Mouse (Mus musculus) neural tube, embryonic 12.5 days (tissue): Measurements from ENCODE around the gene Tgm5. TPM values are rescaled to one million over a fixed set of nuclear protein-coding genes. Genes with fewer than 3 reads are reported as not detected.

Experiments
- ATAC-seq: fragments of 200-750 bp; cut with Nextera tagmentation; 2 replicates; pipeline ENCODE4 v1.8.0; 2017; ENCODE audit warnings: low read depth, mild to moderate bottlenecking, moderate TSS enrichment, moderate library complexity; ENCODE audit not compliant: low FRiP score
- H3K27ac ChIP-seq: fragments of 300-500 bp; sonication (generic); 2 replicates; pipeline ENCODE4 v1.5.1; 2016
- H3K27me3 ChIP-seq: fragments of 300-500 bp; sonication (generic); replicated peaks from 2 replicates; pipeline ENCODE4 v1.6.1; 2016; ENCODE audit warnings: mild to moderate bottlenecking
- H3K36me3 ChIP-seq: fragments of 300-500 bp; sonication (generic); 2 replicates; pipeline ENCODE4 v1.6.1; 2016; ENCODE audit warnings: mild to moderate bottlenecking
- H3K4me1 ChIP-seq: fragments of 300-500 bp; sonication (generic); 2 replicates; pipeline ENCODE4 v1.6.1; 2016
- H3K4me2 ChIP-seq: fragments of 300-500 bp; sonication (generic); replicated peaks from 2 replicates; pipeline ENCODE4 v1.6.1; 2016; ENCODE audit warnings: mild to moderate bottlenecking
- H3K4me3 ChIP-seq: fragments of 300-500 bp; sonication (generic); 2 replicates; pipeline ENCODE4 v1.5.1; 2016
- H3K9ac ChIP-seq: fragments of 300-500 bp; sonication (generic); 2 replicates; pipeline ENCODE4 v1.6.1; 2016; ENCODE audit warnings: mild to moderate bottlenecking
- H3K9me3 ChIP-seq: fragments of 300-500 bp; sonication (generic); 2 replicates; pipeline ENCODE4 v1.6.1; 2016; ENCODE audit warnings: mild to moderate bottlenecking
- WGBS: fragments of 180-500 bp; shearing (Covaris S2); methylation state at CpG from one replicate; pipeline ENCODE4 v1.1.7; 2016; 5-methylcytosine and 5-hydroxymethylcytosine counted together
- polyA plus RNA-seq: library from polyadenylated mRNA; unstranded; fragments of >200 nt; fragmentation: Nextera tagmentation; extraction: Ambion mirVana; gene quantifications from 2 replicates; pipeline ENCODE4 v1.2.1, GENCODE M21; 2016

Gene Tgm5
- polyA plus RNA-seq, 1 experiment from 2014 or later, result 0.39 TPM

- Histone ChIP-seq H3K4me1 (no peaks in the 10 kb centered on the region), H3K27ac (no peak overlapping the region), H3K4me3 (no peak overlapping the region), H3K36me3 (no peaks in the 10 kb centered on the region), H3K27me3 (no peaks in the 10 kb centered on the region), H3K9me3 (no peaks in the 10 kb centered on the region), H3K4me2 (no peak overlapping the region), H3K9ac (no peak overlapping the region)
- WGBS, result 83% methylated on average over 1 of the region's 1 CpGs
- no peak for ATAC-seq
Observed at GRCm38 (mm10) chr2:121082626-121083025, 3.0 kb downstream of the Tgm5 start.

- Histone ChIP-seq H3K9me3 (no peaks in the 10 kb centered on the region), H3K4me1 (no peaks in the 10 kb centered on the region), H3K9ac (no peak overlapping the region), H3K4me3 (no peak overlapping the region), H3K27me3 (no peaks in the 10 kb centered on the region), H3K4me2 (no peak overlapping the region), H3K36me3 (no peaks in the 10 kb centered on the region), H3K27ac (no peak overlapping the region)
- WGBS, result 82% methylated on average over 7 of the region's 7 CpGs
- ATAC-seq, result no peak
Observed at GRCm38 (mm10) chr2:121074747-121075146, 10.9 kb downstream of the Tgm5 start.

- no peak overlapping the region for H3K4me2 ChIP-seq
- no peaks in the 10 kb centered on the region for H3K27me3 ChIP-seq
- WGBS, result 81% methylated on average over 6 of the region's 6 CpGs
- no peaks in the 10 kb centered on the region for H3K9me3 ChIP-seq
- H3K4me3 ChIP-seq, result no peak overlapping the region
- H3K9ac ChIP-seq, result no peak overlapping the region
- H3K36me3 ChIP-seq, result no peaks in the 10 kb centered on the region
- H3K4me1 ChIP-seq, result no peaks in the 10 kb centered on the region
- H3K27ac ChIP-seq, result no peak overlapping the region
- no peak for ATAC-seq
Observed at GRCm38 (mm10) chr2:121071871-121072270, 13.8 kb downstream of the Tgm5 start.

- 65% methylated on average over 6 of the region's 6 CpGs for WGBS
- Histone ChIP-seq H3K9ac (no peak overlapping the region), H3K4me2 (no peak overlapping the region), H3K27me3 (no peaks in the 10 kb centered on the region), H3K27ac (no peak overlapping the region), H3K4me3 (no peak overlapping the region), H3K9me3 (no peaks in the 10 kb centered on the region), H3K36me3 (no peaks in the 10 kb centered on the region), H3K4me1 (no peaks in the 10 kb centered on the region)
- no peak for ATAC-seq
Observed at GRCm38 (mm10) chr2:121069506-121069905, 16.1 kb downstream of the Tgm5 start.

- Histone ChIP-seq H3K4me1 (no peaks in the 10 kb centered on the region), H3K9me3 (no peaks in the 10 kb centered on the region), H3K4me2 (no peak overlapping the region), H3K36me3 (no peaks in the 10 kb centered on the region), H3K27me3 (no peaks in the 10 kb centered on the region), H3K27ac (no peak overlapping the region), H3K9ac (no peak overlapping the region), H3K4me3 (no peak overlapping the region)
- ATAC-seq, result no peak
- 61% methylated on average over 4 of the region's 4 CpGs for WGBS
Observed at GRCm38 (mm10) chr2:121067116-121067515, 18.5 kb downstream of the Tgm5 start.

GRCm38 (mm10) chr2:121061315-121061714, 24.3 kb downstream of the Tgm5 start:
- no peak overlapping the region for H3K9ac ChIP-seq
- no peaks in the 10 kb centered on the region for H3K4me1 ChIP-seq
- H3K27me3 ChIP-seq, result no peaks in the 10 kb centered on the region
- no peaks in the 10 kb centered on the region for H3K36me3 ChIP-seq
- no peak overlapping the region for H3K27ac ChIP-seq
- H3K4me2 ChIP-seq, result no peak overlapping the region
- WGBS, result 64% methylated on average over 2 of the region's 2 CpGs
- no peak for ATAC-seq
- H3K9me3 ChIP-seq, result no peaks in the 10 kb centered on the region
- H3K4me3 ChIP-seq, result no peak overlapping the region

GRCm38 (mm10) chr2:121057997-121058396, 27.6 kb downstream of the Tgm5 start:
- Histone ChIP-seq H3K4me3 (no peak overlapping the region), H3K27ac (no peak overlapping the region), H3K4me1 (no peaks in the 10 kb centered on the region), H3K4me2 (no peak overlapping the region), H3K36me3 (no peaks in the 10 kb centered on the region), H3K9me3 (no peaks in the 10 kb centered on the region), H3K27me3 (no peaks in the 10 kb centered on the region), H3K9ac (no peak overlapping the region)
- 76% methylated on average over 6 of the region's 6 CpGs for WGBS
- no peak for ATAC-seq

- ATAC-seq, result no peak
- H3K4me2 ChIP-seq, result no peak overlapping the region
- 89% methylated on average over 6 of the region's 6 CpGs for WGBS
Observed at GRCm38 (mm10) chr2:121055915-121056314, 29.7 kb downstream of the Tgm5 start.

GRCm38 (mm10) chr2:121054060-121054459, 31.6 kb downstream of the Tgm5 start:
- Histone ChIP-seq H3K27ac (no peak overlapping the region), H3K4me1 (no peaks in the 10 kb centered on the region), H3K9ac (no peak overlapping the region), H3K9me3 (no peaks in the 10 kb centered on the region), H3K27me3 (no peaks in the 10 kb centered on the region), H3K36me3 (no peaks in the 10 kb centered on the region), H3K4me2 (no peak overlapping the region), H3K4me3 (no peak overlapping the region)
- ATAC-seq, result no peak
- WGBS, result 86% methylated on average over 2 of the region's 2 CpGs

More at GRCm38 (mm10) chr2:121055915-121056314, 29.7 kb downstream of the Tgm5 start:
- no peaks in the 10 kb centered on the region for H3K4me1 ChIP-seq
- H3K9ac ChIP-seq, result no peak overlapping the region
- H3K27ac ChIP-seq, result no peak overlapping the region
- H3K36me3 ChIP-seq, result no peaks in the 10 kb centered on the region
- H3K27me3 ChIP-seq, result no peaks in the 10 kb centered on the region
- H3K4me3 ChIP-seq, result no peak overlapping the region
- no peaks in the 10 kb centered on the region for H3K9me3 ChIP-seq

GRCm38 (mm10) chr2:121052176-121052575, 33.5 kb downstream of the Tgm5 start:
- 92% methylated on average over 5 of the region's 5 CpGs for WGBS
- Histone ChIP-seq H3K4me1 (no peaks in the 10 kb centered on the region), H3K9ac (no peak overlapping the region), H3K27ac (no peak overlapping the region), H3K27me3 (no peaks in the 10 kb centered on the region), H3K36me3 (no peaks in the 10 kb centered on the region), H3K4me3 (no peak overlapping the region), H3K9me3 (no peaks in the 10 kb centered on the region), H3K4me2 (no peak overlapping the region)
- ATAC-seq, result no peak

- Histone ChIP-seq H3K4me2 (no peak overlapping the region), H3K4me1 (no peaks in the 10 kb centered on the region), H3K27ac (no peak overlapping the region), H3K4me3 (no peak overlapping the region), H3K9ac (no peak overlapping the region), H3K9me3 (no peaks in the 10 kb centered on the region), H3K27me3 (no peaks in the 10 kb centered on the region), H3K36me3 (no peaks in the 10 kb centered on the region)
- 78% methylated on average over 4 of the region's 4 CpGs for WGBS
- no peak for ATAC-seq
Observed at GRCm38 (mm10) chr2:121045653-121046052, 40.0 kb downstream of the Tgm5 start.

- H3K36me3 ChIP-seq, result no peaks in the 10 kb centered on the region
- H3K9ac ChIP-seq, result no peak overlapping the region
- ATAC-seq, result no peak
- no peaks in the 10 kb centered on the region for H3K4me1 ChIP-seq
- no peak overlapping the region for H3K4me3 ChIP-seq
- no peaks in the 10 kb centered on the region for H3K9me3 ChIP-seq
- no peak overlapping the region for H3K4me2 ChIP-seq
- no peaks in the 10 kb centered on the region for H3K27me3 ChIP-seq
- H3K27ac ChIP-seq, result no peak overlapping the region
- 55% methylated on average over 5 of the region's 5 CpGs for WGBS
Observed at GRCm38 (mm10) chr2:121041098-121041497, 44.5 kb downstream of the Tgm5 start.

- no peaks in the 10 kb centered on the region for H3K4me1 ChIP-seq
- ATAC-seq, result no peak
- no peak overlapping the region for H3K4me3 ChIP-seq
- no peaks in the 10 kb centered on the region for H3K27me3 ChIP-seq
- H3K27ac ChIP-seq, result no peak overlapping the region
- no peaks in the 10 kb centered on the region for H3K9me3 ChIP-seq
- no peak overlapping the region for H3K4me2 ChIP-seq
- no peak overlapping the region for H3K9ac ChIP-seq
- no peaks in the 10 kb centered on the region for H3K36me3 ChIP-seq
- WGBS, result 92% methylated on average over 1 of the region's 1 CpGs
Observed at GRCm38 (mm10) chr2:121039382-121039781, 46.3 kb downstream of the Tgm5 start.
